Mouse (Mus musculus): ENCODE measurements around the gene Ces1g. TPM values are rescaled to one million over a fixed set of nuclear protein-coding genes. Genes with fewer than 3 reads are reported as not detected.

The Ces1g gene
- polyA plus RNA-seq (2012; rRNA removed), result 0.06 TPM in 1 of 2 replicates, not detected in the other

- no peaks in the 10 kb centered on the region for H3K4me1 ChIP-seq (ENCODE audit: control insufficient read depth, insufficient read depth, low read length)
- TF ChIP-seq CTCF (IDR thresholded peaks at IDR 0.05; ENCODE audit: extremely low read depth, insufficient read depth, low read length), result no peak
- TF ChIP-seq POLR2A (IDR thresholded peaks at IDR 0.05; ENCODE audit: extremely low read depth, insufficient read depth, low read length), result no peak
- H3K4me3 ChIP-seq (ENCODE audit: insufficient read depth, low read length), result no peak within 1 kb of the TSS
- H3K27ac ChIP-seq (ENCODE audit: insufficient read depth, low read length), result no peak within 1 kb of the TSS
Observed at GRCm38 (mm10) chr8:93337207-93337606, at the start of gene Ces1g. TSS of gene Ces1g (minus strand) at chr8:93337308.

- Histone ChIP-seq H3K4me3 (ENCODE audit: insufficient read depth, low read length) (no peak within 1 kb of the TSS), H3K27ac (ENCODE audit: insufficient read depth, low read length) (no peak within 1 kb of the TSS), H3K4me1 (ENCODE audit: control insufficient read depth, insufficient read depth, low read length) (peaks cover 2% of the 10 kb centered on the region)
- TF ChIP-seq CTCF (IDR thresholded peaks at IDR 0.05; ENCODE audit: extremely low read depth, insufficient read depth, low read length), result no peak
- TF ChIP-seq POLR2A (IDR thresholded peaks at IDR 0.05; ENCODE audit: extremely low read depth, insufficient read depth, low read length), result no peak
Observed at GRCm38 (mm10) chr8:93379625-93380024, 42.5 kb upstream of the Ces1g start, which contains the start of gene Ces1h. TSS of gene Ces1h (minus strand) at chr8:93379725.

- no peaks in the 10 kb centered on the region for H3K4me1 ChIP-seq (ENCODE audit: control insufficient read depth, insufficient read depth, low read length)
- H3K4me3 ChIP-seq (ENCODE audit: insufficient read depth, low read length), result no peak overlapping the region
- TF ChIP-seq CTCF (IDR thresholded peaks at IDR 0.05; ENCODE audit: extremely low read depth, insufficient read depth, low read length) (no peak), POLR2A (IDR thresholded peaks at IDR 0.05; ENCODE audit: extremely low read depth, insufficient read depth, low read length) (no peak)
- H3K27ac ChIP-seq (ENCODE audit: insufficient read depth, low read length), result no peak overlapping the region
Observed at GRCm38 (mm10) chr8:93369481-93369880, 32.4 kb upstream of the Ces1g start.

- TF ChIP-seq CTCF (IDR thresholded peaks at IDR 0.05; ENCODE audit: extremely low read depth, insufficient read depth, low read length) (no peak), POLR2A (IDR thresholded peaks at IDR 0.05; ENCODE audit: extremely low read depth, insufficient read depth, low read length) (no peak)
- no peaks in the 10 kb centered on the region for H3K4me1 ChIP-seq (ENCODE audit: control insufficient read depth, insufficient read depth, low read length)
- H3K4me3 ChIP-seq (ENCODE audit: insufficient read depth, low read length), result no peak overlapping the region
- no peak overlapping the region for H3K27ac ChIP-seq (ENCODE audit: insufficient read depth, low read length)
Observed at GRCm38 (mm10) chr8:93360113-93360512, 23.0 kb upstream of the Ces1g start.

- TF ChIP-seq CTCF (IDR thresholded peaks at IDR 0.05; ENCODE audit: extremely low read depth, insufficient read depth, low read length), result no peak
- no peak for TF ChIP-seq POLR2A (IDR thresholded peaks at IDR 0.05; ENCODE audit: extremely low read depth, insufficient read depth, low read length)
- Histone ChIP-seq H3K27ac (ENCODE audit: insufficient read depth, low read length) (no peak overlapping the region), H3K4me1 (ENCODE audit: control insufficient read depth, insufficient read depth, low read length) (no peaks in the 10 kb centered on the region), H3K4me3 (ENCODE audit: insufficient read depth, low read length) (no peak overlapping the region)
Observed at GRCm38 (mm10) chr8:93339531-93339930, 2.4 kb upstream of the Ces1g start.

- H3K27ac ChIP-seq (ENCODE audit: insufficient read depth, low read length), result no peak overlapping the region
- no peaks in the 10 kb centered on the region for H3K4me1 ChIP-seq (ENCODE audit: control insufficient read depth, insufficient read depth, low read length)
- TF ChIP-seq POLR2A (IDR thresholded peaks at IDR 0.05; ENCODE audit: extremely low read depth, insufficient read depth, low read length) (no peak), CTCF (IDR thresholded peaks at IDR 0.05; ENCODE audit: extremely low read depth, insufficient read depth, low read length) (no peak)
- H3K4me3 ChIP-seq (ENCODE audit: insufficient read depth, low read length), result no peak overlapping the region
Observed at GRCm38 (mm10) chr8:93332703-93333102, 4.4 kb downstream of the Ces1g start.

GRCm38 (mm10) chr8:93331151-93331550 is 6.0 kb downstream of the Ces1g start:
- Histone ChIP-seq H3K27ac (ENCODE audit: insufficient read depth, low read length) (no peak overlapping the region), H3K4me1 (ENCODE audit: control insufficient read depth, insufficient read depth, low read length) (no peaks in the 10 kb centered on the region), H3K4me3 (ENCODE audit: insufficient read depth, low read length) (no peak overlapping the region)
- TF ChIP-seq CTCF (IDR thresholded peaks at IDR 0.05; ENCODE audit: extremely low read depth, insufficient read depth, low read length) (no peak), POLR2A (IDR thresholded peaks at IDR 0.05; ENCODE audit: extremely low read depth, insufficient read depth, low read length) (no peak)

GRCm38 (mm10) chr8:93325123-93325522 is 12.0 kb downstream of the Ces1g start:
- TF ChIP-seq CTCF (IDR thresholded peaks at IDR 0.05; ENCODE audit: extremely low read depth, insufficient read depth, low read length), result no peak
- TF ChIP-seq POLR2A (IDR thresholded peaks at IDR 0.05; ENCODE audit: extremely low read depth, insufficient read depth, low read length), result no peak
- H3K4me3 ChIP-seq (ENCODE audit: insufficient read depth, low read length), result no peak overlapping the region
- no peaks in the 10 kb centered on the region for H3K4me1 ChIP-seq (ENCODE audit: control insufficient read depth, insufficient read depth, low read length)
- no peak overlapping the region for H3K27ac ChIP-seq (ENCODE audit: insufficient read depth, low read length)

- H3K4me1 ChIP-seq (ENCODE audit: control insufficient read depth, insufficient read depth, low read length), result peaks cover 2% of the 10 kb centered on the region; the same call in 1 of the 2 replicates
- no peak for TF ChIP-seq CTCF (IDR thresholded peaks at IDR 0.05; ENCODE audit: extremely low read depth, insufficient read depth, low read length)
- TF ChIP-seq POLR2A (IDR thresholded peaks at IDR 0.05; ENCODE audit: extremely low read depth, insufficient read depth, low read length), result no peak
- no peak overlapping the region for H3K27ac ChIP-seq (ENCODE audit: insufficient read depth, low read length)
- no peak overlapping the region for H3K4me3 ChIP-seq (ENCODE audit: insufficient read depth, low read length)
Observed at GRCm38 (mm10) chr8:93317031-93317430, 20.1 kb downstream of the Ces1g start.

GRCm38 (mm10) chr8:93315557-93315956 is 21.6 kb downstream of the Ces1g start:
- Histone ChIP-seq H3K4me1 (ENCODE audit: control insufficient read depth, insufficient read depth, low read length) (peaks cover 2% of the 10 kb centered on the region; the same call in 1 of the 2 replicates), H3K27ac (ENCODE audit: insufficient read depth, low read length) (no peak overlapping the region), H3K4me3 (ENCODE audit: insufficient read depth, low read length) (no peak overlapping the region)
- no peak for TF ChIP-seq POLR2A (IDR thresholded peaks at IDR 0.05; ENCODE audit: extremely low read depth, insufficient read depth, low read length)
- TF ChIP-seq CTCF (IDR thresholded peaks at IDR 0.05; ENCODE audit: extremely low read depth, insufficient read depth, low read length), result no peak

Measured in cortical plate, adult 2 months (tissue).